Mouse (Mus musculus): ENCODE data around the gene Rgl1. TPM values are rescaled to one million over a fixed set of nuclear protein-coding genes. Genes with fewer than 3 reads are reported as not detected.
A peak's percentile ranks its signal among the peaks of the same experiment; 100 is the strongest.

Gene Rgl1
- total RNA-seq (2014; rRNA removed): 14.3 and 16.9 TPM in 2 replicates
- polyA plus RNA-seq (2015; fragmentation: Nextera tagmentation; extraction: Ambion mirVana): 13.8 and 16.2 TPM in 2 replicates

DNA sequence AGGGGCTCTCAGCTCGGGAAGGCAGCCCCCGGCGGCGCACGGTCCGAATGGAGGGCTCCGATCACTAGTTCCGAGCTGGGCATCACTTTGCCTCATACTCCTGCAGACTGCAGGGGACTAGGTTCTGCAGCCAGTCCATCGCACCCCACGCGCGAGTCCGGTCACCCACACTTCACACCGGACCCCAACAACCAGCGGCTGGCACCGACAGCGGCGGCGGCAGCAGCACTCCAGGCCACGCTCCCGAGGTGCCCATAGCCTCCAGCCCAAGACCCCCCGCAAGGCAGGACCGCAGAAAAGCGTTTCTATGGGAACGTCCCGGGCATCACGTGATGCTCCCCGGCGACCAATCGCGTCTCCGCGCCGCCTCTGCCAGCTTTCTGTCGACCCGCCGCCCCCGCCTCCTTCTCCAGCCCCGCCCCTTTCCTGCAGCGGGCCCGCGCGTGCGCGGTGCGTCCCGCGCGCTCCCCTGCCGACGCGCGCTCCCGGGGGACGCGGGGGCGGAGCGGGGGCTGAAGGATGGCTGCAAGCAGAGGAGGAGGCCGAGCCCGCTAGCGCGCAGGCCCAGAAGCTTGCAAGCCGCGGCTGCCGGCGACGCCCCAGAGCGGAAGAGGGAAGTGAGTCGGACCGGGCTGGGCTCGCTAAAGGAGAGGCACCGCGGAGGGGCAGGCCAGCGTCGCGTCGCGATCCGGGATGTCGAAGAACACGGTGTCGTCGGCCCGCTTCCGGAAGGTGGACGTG is at the start of gene Rgl1, which contains the start of gene Arpc5:
TSS of gene Rgl1 (minus strand) at position 320 of the 741 bp plus-strand sequence.
TSS of gene Arpc5 (plus strand) at position 511 of the 741 bp plus-strand sequence.
- Histone ChIP-seq H3K4me3 (ENCODE audit: low read depth, low read length) (peak within 1 kb of the TSS; percentile 98), H3K36me3 (ENCODE audit: insufficient read depth, low read length) (peaks cover 10% of the 10 kb centered on the region), H3K9ac (replicated peaks; ENCODE audit: low read length, poor library complexity, severe bottlenecking) (peak within 1 kb of the TSS; percentile 94), H3K27ac (ENCODE audit: low read depth, low read length) (peak within 1 kb of the TSS; percentile 86), H3K27me3 (ENCODE audit: insufficient read depth, low read length) (no peaks in the 10 kb centered on the region), H3K4me2 (ENCODE audit: low read depth, low read length, poor library complexity, severe bottlenecking) (peak within 1 kb of the TSS; percentile 66), H3K4me1 (ENCODE audit: insufficient read depth, low read length) (no peaks in the 10 kb centered on the region), H3K9me3 (ENCODE audit: low read length) (no peaks in the 10 kb centered on the region)
- WGBS: under 1% methylated on average over 62 of the region's 86 CpGs
- DNase-seq (ENCODE audit: low spot score) (peak; percentile 97), ATAC-seq (ENCODE audit: low FRiP score) (peak; percentile 95)
- no peak; the same call in 1 of the 2 replicates for TF ChIP-seq CTCF (IDR thresholded peaks at IDR 0.05)

DNA sequence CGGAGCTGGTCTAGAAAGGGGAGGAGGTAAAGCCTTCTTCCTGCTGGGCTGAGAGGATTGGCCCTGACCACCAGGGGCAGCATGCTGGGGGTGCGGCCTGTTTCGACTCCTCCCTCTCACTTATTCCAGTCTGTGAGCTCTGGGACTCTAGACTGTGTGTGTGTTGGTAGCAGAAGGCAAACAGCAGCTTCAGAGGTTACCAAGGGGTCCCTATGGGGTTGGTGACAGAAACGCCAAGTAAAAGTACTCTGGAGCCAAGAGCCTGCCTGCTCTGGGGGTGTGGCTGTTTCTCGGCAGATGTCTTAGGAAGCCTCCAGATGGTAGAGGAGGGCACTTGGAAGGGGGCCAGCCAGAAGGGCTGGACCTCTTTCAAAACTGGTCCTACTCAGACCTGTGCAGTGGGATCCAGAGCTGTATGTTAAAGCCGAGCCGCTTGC is 49.1 kb upstream of the Rgl1 start:
- ATAC-seq (ENCODE audit: low FRiP score) (peak; percentile 74), DNase-seq (ENCODE audit: low spot score) (peak; percentile 91)
- no peak overlapping the region for H3K9ac ChIP-seq (replicated peaks; ENCODE audit: low read length, poor library complexity, severe bottlenecking)
- TF ChIP-seq CTCF (IDR thresholded peaks at IDR 0.05): peak; percentile 51
- no peaks in the 10 kb centered on the region for H3K9me3 ChIP-seq (ENCODE audit: low read length)
- H3K4me3 ChIP-seq (ENCODE audit: low read depth, low read length): no peak overlapping the region
- no peak overlapping the region for H3K27ac ChIP-seq (ENCODE audit: low read depth, low read length)
- H3K27me3 ChIP-seq (ENCODE audit: insufficient read depth, low read length): no peaks in the 10 kb centered on the region
- no peak overlapping the region for H3K4me2 ChIP-seq (ENCODE audit: low read depth, low read length, poor library complexity, severe bottlenecking)
- 39% methylated on average over 7 of the region's 7 CpGs for WGBS
- H3K4me1 ChIP-seq (ENCODE audit: insufficient read depth, low read length): no peaks in the 10 kb centered on the region
- H3K36me3 ChIP-seq (ENCODE audit: insufficient read depth, low read length): no peaks in the 10 kb centered on the region

DNA sequence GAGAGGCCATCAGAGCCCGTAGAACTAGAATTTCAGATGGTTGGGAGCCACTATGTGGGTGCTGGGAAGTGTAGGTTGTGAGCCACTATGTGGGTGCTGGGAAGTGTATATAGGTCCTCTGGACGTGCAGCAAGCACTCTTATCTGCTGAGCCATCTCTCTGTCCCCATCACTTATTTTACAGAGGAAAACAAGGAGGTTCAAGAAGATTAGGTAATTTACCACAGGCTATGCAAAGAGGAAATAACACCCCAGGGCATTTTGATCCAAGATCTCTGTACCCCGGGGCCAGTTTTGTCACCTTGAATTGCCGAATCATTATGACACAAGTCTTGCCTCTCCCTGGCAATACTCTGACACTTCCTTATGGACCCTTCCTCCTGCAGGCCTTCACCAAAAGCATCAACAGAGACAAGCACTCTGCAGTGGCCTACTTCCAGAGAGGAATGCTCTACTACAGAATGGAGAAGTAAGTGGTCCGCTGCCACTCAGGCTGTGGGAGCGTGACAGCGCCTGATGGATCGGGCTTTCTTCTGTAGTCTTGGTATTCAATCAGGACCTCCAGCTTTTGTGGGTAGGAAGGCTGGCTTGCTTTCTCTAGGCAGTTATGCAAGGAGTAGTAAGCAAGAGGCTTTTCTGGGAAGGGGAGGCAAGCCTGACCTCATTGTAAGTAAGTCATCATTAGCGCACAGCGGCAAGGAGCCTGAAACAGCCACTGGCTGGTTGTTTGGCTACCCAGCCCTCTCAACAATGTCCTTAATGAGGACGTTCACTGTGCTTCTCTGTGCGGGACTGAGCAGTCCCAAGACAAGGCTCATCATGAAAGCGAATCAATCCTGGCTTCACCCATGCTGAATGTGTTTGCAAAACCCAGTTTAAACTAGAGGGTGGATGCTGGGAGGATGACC is 44.6 kb upstream of the Rgl1 start:
- no peaks in the 10 kb centered on the region for H3K4me1 ChIP-seq (ENCODE audit: insufficient read depth, low read length)
- H3K9ac ChIP-seq (replicated peaks; ENCODE audit: low read length, poor library complexity, severe bottlenecking): no peak overlapping the region
- DNase-seq (ENCODE audit: low spot score) (no peak), ATAC-seq (ENCODE audit: low FRiP score) (no peak)
- no peaks in the 10 kb centered on the region for H3K27me3 ChIP-seq (ENCODE audit: insufficient read depth, low read length)
- H3K36me3 ChIP-seq (ENCODE audit: insufficient read depth, low read length): no peaks in the 10 kb centered on the region
- WGBS: 60% methylated on average over 13 of the region's 13 CpGs
- TF ChIP-seq CTCF (IDR thresholded peaks at IDR 0.05): no peak
- H3K4me3 ChIP-seq (ENCODE audit: low read depth, low read length): no peak overlapping the region
- no peak overlapping the region for H3K4me2 ChIP-seq (ENCODE audit: low read depth, low read length, poor library complexity, severe bottlenecking)
- no peak overlapping the region for H3K27ac ChIP-seq (ENCODE audit: low read depth, low read length)
- no peaks in the 10 kb centered on the region for H3K9me3 ChIP-seq (ENCODE audit: low read length)

DNA sequence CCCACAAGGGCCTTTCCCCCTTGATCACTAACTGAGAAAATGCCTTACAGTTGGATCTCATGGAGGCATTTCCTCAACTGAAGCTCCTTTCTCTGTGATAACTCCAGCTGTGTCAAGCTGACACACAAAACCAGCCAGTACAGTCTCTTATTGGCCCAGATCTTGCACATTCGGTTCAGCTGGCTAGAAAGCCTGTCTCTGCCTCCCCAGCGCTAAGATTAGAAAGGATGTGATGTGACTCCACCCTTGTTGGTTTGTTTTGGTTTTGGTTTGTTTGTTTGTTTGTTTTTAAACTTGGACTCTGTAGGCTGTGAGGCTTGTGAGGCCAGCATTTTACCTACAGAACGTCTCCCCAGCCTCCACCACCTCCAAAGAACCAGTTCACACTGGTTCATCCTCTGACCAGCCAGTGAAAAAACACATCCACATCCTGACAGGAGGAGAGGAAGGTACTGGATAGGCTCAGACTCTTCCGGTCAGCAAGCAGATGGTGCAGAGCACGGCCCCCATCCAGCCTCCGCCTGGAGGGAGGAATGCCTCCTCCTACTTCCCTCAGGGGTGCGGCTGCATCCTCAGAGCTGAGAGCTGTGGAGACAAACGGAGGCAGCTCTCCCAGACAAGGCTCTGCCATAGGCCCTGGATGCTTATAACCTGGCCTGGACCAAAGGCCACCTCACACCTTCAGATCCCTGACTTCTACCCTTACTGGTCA is 43.5 kb upstream of the Rgl1 start:
- 42% methylated on average over 8 of the region's 8 CpGs for WGBS
- H3K9ac ChIP-seq (replicated peaks; ENCODE audit: low read length, poor library complexity, severe bottlenecking): no peak overlapping the region
- ATAC-seq (ENCODE audit: low FRiP score) (no peak), DNase-seq (ENCODE audit: low spot score) (no peak)
- no peak overlapping the region for H3K4me3 ChIP-seq (ENCODE audit: low read depth, low read length)
- TF ChIP-seq CTCF (IDR thresholded peaks at IDR 0.05): no peak
- H3K4me1 ChIP-seq (ENCODE audit: insufficient read depth, low read length): no peaks in the 10 kb centered on the region
- no peaks in the 10 kb centered on the region for H3K9me3 ChIP-seq (ENCODE audit: low read length)
- H3K27me3 ChIP-seq (ENCODE audit: insufficient read depth, low read length): no peaks in the 10 kb centered on the region
- H3K4me2 ChIP-seq (ENCODE audit: low read depth, low read length, poor library complexity, severe bottlenecking): no peak overlapping the region
- no peak overlapping the region for H3K27ac ChIP-seq (ENCODE audit: low read depth, low read length)
- no peaks in the 10 kb centered on the region for H3K36me3 ChIP-seq (ENCODE audit: insufficient read depth, low read length)

DNA sequence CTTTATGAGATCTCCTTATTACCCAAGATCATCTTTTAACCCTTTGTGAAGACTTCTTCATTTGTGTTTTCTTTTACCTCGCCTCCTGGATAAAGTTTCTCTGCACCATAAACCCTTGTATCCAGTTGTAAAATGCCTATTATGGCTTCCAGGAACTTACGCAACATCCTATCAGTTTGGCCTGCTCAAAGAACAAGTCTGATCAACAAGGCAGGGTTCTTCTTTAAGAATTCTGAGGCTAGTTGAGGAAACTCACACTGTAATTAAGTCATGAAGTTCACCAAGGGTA is 42.2 kb upstream of the Rgl1 start:
- 96% methylated on average over 2 of the region's 2 CpGs for WGBS
- Histone ChIP-seq H3K4me1 (ENCODE audit: insufficient read depth, low read length) (no peaks in the 10 kb centered on the region), H3K4me2 (ENCODE audit: low read depth, low read length, poor library complexity, severe bottlenecking) (no peak overlapping the region), H3K27ac (ENCODE audit: low read depth, low read length) (no peak overlapping the region), H3K9me3 (ENCODE audit: low read length) (no peaks in the 10 kb centered on the region), H3K36me3 (ENCODE audit: insufficient read depth, low read length) (no peaks in the 10 kb centered on the region), H3K27me3 (ENCODE audit: insufficient read depth, low read length) (no peaks in the 10 kb centered on the region), H3K9ac (replicated peaks; ENCODE audit: low read length, poor library complexity, severe bottlenecking) (no peak overlapping the region), H3K4me3 (ENCODE audit: low read depth, low read length) (no peak overlapping the region)
- TF ChIP-seq CTCF (IDR thresholded peaks at IDR 0.05): no peak
- DNase-seq (ENCODE audit: low spot score) (no peak), ATAC-seq (ENCODE audit: low FRiP score) (no peak)

Data from midbrain, postnatal 0 days (tissue).